Mouse (Mus musculus) kidney, adult 2 months (tissue): ENCODE results near the gene Arhgap1. TPM values are rescaled to one million over a fixed set of nuclear protein-coding genes. Genes with fewer than 3 reads are reported as not detected.

ENCODE experiments used
- DNase-seq: peaks from one replicate; pipeline ENCODE4 v3.0.0; 2021
- H3K27ac ChIP-seq: fragments of 200-500 bp; 2 replicates; pipeline ENCODE4 v1.5.1; 2012; ENCODE audit warnings: low read depth, low read length, control low read depth, inconsistent platforms; ENCODE audit not compliant: insufficient read depth
- H3K27me3 ChIP-seq: fragments of 200-500 bp; replicated peaks from 2 replicates; pipeline ENCODE4 v1.6.1; 2012; ENCODE audit warnings: mild to moderate bottlenecking, moderate library complexity, low read length, inconsistent platforms; ENCODE audit not compliant: control insufficient read depth, insufficient read depth
- H3K36me3 ChIP-seq: fragments of 200-500 bp; 2 replicates; pipeline ENCODE4 v1.6.1; 2012; ENCODE audit warnings: mild to moderate bottlenecking, moderate library complexity, low read length, inconsistent platforms; ENCODE audit not compliant: control insufficient read depth, insufficient read depth
- H3K4me1 ChIP-seq: fragments of 200-500 bp; 2 replicates; pipeline ENCODE4 v1.6.1; 2011; ENCODE audit warnings: low read length; ENCODE audit not compliant: control insufficient read depth, insufficient read depth
- H3K4me3 ChIP-seq: fragments of 200-500 bp; 2 replicates; pipeline ENCODE4 v1.5.1; 2011; ENCODE audit warnings: mild to moderate bottlenecking, low read depth, low read length, control low read depth; ENCODE audit not compliant: insufficient read depth
- CTCF ChIP-seq: fragments of 200-500 bp; conservative IDR thresholded peaks from 2 replicates; pipeline ENCODE4 v1.5.1; 2011; ENCODE audit warnings: low read depth, mild to moderate bottlenecking, control low read depth, low read length, moderate library complexity, mixed read lengths; ENCODE audit not compliant: insufficient read depth, insufficient read length
- POLR2A ChIP-seq: fragments of 200-500 bp; IDR thresholded peaks from one replicate; pipeline ENCODE4 v1.6.1; 2011; ENCODE audit warnings: low read depth, low read length, control low read depth
- WGBS: fragments of 180-500 bp; shearing (Covaris S2); methylation state at CpG from one replicate; pipeline ENCODE4 v1.1.7; 2018; 5-methylcytosine and 5-hydroxymethylcytosine counted together
- polyA plus RNA-seq: library from polyadenylated mRNA; depleted of rRNA; stranded (reverse); fragments of >200 nt; gene quantifications from 2 replicates; pipeline ENCODE4 v1.2.3, GENCODE M21; 2012

Arhgap1 gene
- polyA plus RNA-seq, 1 experiment: 90.2 TPM

DNA sequence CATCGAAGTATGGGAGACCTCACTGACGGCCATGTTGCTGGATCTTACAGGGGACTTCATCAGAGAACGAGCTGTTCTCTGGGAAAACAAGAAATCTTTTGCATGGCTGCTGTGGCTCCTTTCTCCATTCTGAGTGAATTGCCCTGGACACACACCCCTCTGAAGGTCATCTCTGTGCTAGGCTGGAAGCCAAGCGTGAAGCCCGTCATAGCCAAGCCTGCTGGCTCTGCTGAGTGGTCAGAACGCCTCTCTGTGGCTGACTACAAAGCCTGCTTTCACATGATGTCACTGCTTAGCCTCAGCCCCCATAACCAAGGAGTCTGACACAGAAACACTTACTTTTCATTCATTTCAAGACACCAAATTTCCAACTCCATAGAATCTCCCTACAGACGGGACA, 39.8 kb downstream of the Arhgap1 start:
- H3K4me3 ChIP-seq: no peak overlapping the region
- H3K27me3 ChIP-seq: no peaks in the 10 kb centered on the region
- no peaks in the 10 kb centered on the region; the same call in 1 of the 2 replicates for H3K4me1 ChIP-seq
- H3K27ac ChIP-seq: no peak overlapping the region
- WGBS: 70% methylated on average over 7 of the region's 7 CpGs
- DNase-seq: peak; percentile 28
- TF ChIP-seq CTCF (no peak), POLR2A (no peak)
- peaks cover 3% of the 10 kb centered on the region; the same call in 1 of the 2 replicates for H3K36me3 ChIP-seq

DNA sequence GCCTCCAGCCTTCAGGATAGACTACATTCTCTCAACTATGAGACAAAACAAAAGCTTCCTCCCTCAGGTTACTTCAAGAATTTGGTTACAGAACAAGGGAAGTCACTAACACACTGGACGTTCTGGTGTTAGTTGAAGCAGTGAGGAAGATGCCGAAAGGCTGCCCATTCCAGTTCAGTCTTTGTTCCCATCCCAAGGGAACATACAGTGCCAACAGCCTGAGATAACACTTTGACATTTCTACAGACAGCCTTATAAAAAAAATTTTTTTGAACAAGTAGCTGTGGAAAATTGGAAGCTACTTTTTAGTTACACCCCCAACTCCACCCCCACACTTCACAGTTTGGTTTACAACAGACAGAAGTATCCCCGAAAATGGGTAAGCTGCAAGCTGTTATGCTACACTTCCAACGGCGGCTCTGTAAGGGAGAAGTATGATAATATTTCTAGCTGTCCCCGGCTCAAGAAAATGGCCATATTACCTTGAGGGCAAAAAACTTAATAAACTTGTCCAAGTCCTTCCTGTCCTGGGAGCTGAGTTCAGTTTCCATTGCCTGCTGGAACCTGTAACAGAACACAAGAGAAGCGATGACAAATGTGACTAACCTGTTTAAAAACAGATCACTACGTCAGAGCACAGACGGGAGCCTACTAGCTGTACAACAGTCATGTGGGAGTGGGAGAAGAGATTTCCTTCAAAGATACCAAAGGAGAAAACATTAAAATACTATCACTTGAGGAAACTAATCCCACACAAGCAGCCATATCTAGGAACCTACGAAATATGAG, 46.0 kb downstream of the Arhgap1 start:
- no peaks in the 10 kb centered on the region for H3K4me1 ChIP-seq
- TF ChIP-seq CTCF: no peak
- no peak for TF ChIP-seq POLR2A
- no peak for DNase-seq
- WGBS: 81% methylated on average over 10 of the region's 10 CpGs
- no peak overlapping the region for H3K4me3 ChIP-seq
- H3K36me3 ChIP-seq: no peaks in the 10 kb centered on the region; the same call in 1 of the 2 replicates
- H3K27ac ChIP-seq: no peak overlapping the region
- no peaks in the 10 kb centered on the region for H3K27me3 ChIP-seq

DNA sequence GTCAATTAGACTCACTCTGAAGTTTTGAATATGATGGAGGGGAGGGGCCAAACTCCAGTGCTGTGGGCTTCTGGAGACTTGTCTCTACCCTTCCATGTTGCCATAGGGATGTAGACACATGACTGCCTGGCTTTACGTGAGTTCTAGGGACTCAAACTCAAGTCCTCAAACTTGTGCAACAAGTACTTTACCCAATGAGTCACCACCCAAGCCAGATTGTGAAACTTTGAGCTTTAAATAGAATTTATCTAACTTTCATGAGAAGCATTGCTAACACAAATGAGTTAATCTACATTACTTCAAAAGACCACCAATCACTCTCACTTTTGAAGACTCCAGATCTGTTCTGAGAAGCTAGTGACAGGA, 46.5 kb downstream of the Arhgap1 start:
- Histone ChIP-seq H3K4me1 (no peaks in the 10 kb centered on the region), H3K36me3 (no peaks in the 10 kb centered on the region; the same call in 1 of the 2 replicates), H3K4me3 (no peak overlapping the region), H3K27ac (no peak overlapping the region), H3K27me3 (no peaks in the 10 kb centered on the region)
- no peak for TF ChIP-seq CTCF
- TF ChIP-seq POLR2A: no peak
- WGBS: 86% methylated on average over 1 of the region's 1 CpGs
- DNase-seq: no peak

DNA sequence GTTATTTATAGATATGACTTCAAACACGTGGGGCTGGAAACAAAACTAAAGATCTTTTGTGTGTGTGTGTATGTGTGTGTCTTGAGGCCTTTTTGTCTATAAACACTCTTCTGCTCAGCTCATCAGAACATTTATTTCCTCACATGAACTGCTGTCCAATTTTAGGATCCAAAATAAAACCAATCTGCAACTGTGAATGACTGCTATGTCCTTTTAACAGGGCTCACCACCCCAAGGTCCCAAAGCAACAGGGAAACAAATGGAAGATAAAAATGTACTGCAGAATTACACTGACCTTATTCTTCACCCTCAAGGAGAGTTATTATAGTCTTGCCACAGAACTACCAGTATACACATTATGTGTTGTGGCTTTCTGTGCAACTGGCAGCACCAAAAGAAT, 49.6 kb downstream of the Arhgap1 start:
- TF ChIP-seq CTCF (no peak), POLR2A (no peak)
- H3K27me3 ChIP-seq: no peaks in the 10 kb centered on the region
- H3K27ac ChIP-seq: no peak overlapping the region
- H3K4me3 ChIP-seq: no peak overlapping the region
- 73% methylated on average over 1 of the region's 1 CpGs for WGBS
- H3K36me3 ChIP-seq: no peaks in the 10 kb centered on the region
- no peaks in the 10 kb centered on the region for H3K4me1 ChIP-seq
- DNase-seq: no peak

DNA sequence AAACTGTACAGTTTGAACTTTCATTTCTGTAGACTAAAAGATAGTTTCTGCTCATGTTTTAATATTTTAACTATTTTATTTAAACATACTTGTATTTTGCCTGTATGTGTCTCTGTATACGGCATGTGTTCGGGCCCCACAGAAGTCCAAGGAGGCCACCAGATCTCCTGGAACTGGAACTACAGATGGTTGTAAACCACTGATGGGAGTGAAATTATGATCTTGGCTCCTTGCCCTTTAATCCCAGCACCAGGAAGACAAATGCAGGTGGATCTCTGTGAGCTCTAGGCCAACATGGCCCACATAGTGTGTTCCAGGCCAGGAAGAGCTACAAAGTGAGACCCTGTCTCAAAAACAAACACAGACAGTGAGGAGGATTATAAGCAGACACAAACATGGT, 51.7 kb downstream of the Arhgap1 start:
- TF ChIP-seq POLR2A (no peak), CTCF (no peak)
- Histone ChIP-seq H3K4me3 (no peak overlapping the region), H3K27ac (no peak overlapping the region), H3K36me3 (no peaks in the 10 kb centered on the region), H3K27me3 (no peaks in the 10 kb centered on the region), H3K4me1 (no peaks in the 10 kb centered on the region)
- no peak for DNase-seq
- 94% methylated on average over 2 of the region's 2 CpGs for WGBS

DNA sequence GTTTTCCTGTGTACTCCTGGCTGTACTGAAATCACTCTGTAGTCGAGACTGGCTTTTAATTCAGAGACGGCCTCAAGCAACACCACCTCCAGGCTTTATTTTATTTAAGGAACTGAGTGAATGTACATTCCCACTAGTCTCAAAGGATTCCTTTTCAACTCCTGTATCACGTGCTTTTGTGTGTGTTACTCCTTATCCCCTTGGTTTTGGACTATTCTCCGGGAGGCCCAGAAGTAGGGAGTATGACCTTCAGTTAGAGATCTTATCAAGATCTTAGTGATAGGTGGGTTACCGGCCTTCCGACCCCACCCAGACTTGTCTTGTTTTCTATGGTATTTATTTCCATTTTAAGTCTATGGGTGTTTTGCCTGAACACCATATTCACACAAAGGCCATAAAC, 56.1 kb downstream of the Arhgap1 start:
- Histone ChIP-seq H3K36me3 (no peaks in the 10 kb centered on the region), H3K27me3 (no peaks in the 10 kb centered on the region), H3K4me3 (no peak overlapping the region), H3K27ac (no peak overlapping the region), H3K4me1 (peaks cover 5% of the 10 kb centered on the region)
- TF ChIP-seq POLR2A (no peak), CTCF (no peak)
- WGBS: 72% methylated on average over 6 of the region's 6 CpGs
- DNase-seq: no peak

DNA sequence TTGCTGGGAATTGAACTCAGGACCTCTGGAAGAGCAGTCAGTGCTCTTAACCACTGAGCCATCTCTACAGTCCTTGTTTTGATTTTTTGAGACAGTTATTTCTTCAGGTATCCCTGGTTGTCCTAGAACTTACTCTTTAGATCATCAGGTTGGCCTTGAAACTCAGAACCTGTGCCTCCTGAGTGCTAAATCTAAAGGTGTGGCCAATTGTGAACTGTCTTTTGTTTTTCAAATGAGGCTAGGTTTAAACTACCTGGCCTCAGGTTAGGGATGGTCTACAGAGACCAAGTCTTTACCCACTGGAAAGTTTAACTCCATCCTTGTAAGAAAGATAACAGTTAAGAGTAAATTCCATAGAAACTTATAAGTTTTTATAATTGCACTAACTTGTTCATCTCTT, 56.8 kb downstream of the Arhgap1 start:
- Histone ChIP-seq H3K27me3 (no peaks in the 10 kb centered on the region), H3K36me3 (no peaks in the 10 kb centered on the region), H3K4me1 (peaks cover 6% of the 10 kb centered on the region), H3K4me3 (no peak overlapping the region), H3K27ac (no peak overlapping the region)
- TF ChIP-seq POLR2A (no peak), CTCF (no peak)
- no peak for DNase-seq

DNA sequence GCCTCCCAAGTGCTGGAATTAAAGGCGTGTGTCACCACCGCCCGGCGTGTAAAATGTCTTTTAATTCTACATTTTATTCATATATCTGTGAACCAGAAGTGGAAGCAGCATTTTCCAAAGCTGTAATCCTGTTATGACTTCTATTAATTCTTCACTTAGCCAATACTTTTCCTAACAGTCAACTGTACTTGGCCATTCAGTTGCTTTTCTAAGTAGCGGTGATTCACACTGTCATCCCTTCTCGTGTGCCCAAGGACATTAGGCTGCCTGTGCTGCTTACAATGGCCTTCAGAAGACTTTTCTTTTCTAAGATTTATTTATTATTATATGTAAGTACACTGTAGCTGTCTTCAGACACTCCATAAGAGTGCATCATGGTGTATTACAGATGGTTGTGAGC, 58.7 kb downstream of the Arhgap1 start:
- Histone ChIP-seq H3K4me3 (no peak overlapping the region), H3K4me1 (peaks cover 11% of the 10 kb centered on the region), H3K27ac (no peak overlapping the region), H3K27me3 (no peaks in the 10 kb centered on the region), H3K36me3 (no peaks in the 10 kb centered on the region)
- 93% methylated on average over 6 of the region's 6 CpGs for WGBS
- TF ChIP-seq CTCF (no peak), POLR2A (no peak)
- DNase-seq: no peak
